Mouse (Mus musculus): ENCODE measurements around the gene Slc9a1.

DNA sequence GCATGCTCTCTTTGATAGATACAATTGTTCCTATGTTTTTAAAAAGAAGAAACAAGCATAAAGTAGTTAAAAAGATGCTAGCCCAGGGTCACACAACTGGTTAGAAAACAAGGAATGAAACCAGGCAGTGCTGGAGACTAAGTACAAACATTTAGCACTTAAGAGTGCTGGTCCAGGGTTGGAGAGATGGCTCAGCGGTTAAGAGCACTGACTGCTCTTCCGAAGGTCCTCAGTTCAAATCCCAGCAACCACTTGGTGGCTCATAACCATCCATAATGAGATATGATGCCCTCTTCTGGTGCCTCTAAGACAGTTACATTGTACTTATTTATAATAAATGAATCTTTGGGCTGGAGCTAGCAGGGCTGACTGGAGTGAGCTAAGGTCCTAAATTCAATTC is 29.3 kb upstream of the Slc9a1 start:
- no peak for TF ChIP-seq TAL1 (conservative IDR thresholded peaks at IDR 0.05; ENCODE audit: low read depth, low read length)
- TF ChIP-seq CTCF (IDR thresholded peaks at IDR 0.05; ENCODE audit: low read depth, low read length): no peak

Data from G1E (cell line).